Mouse (Mus musculus): ENCODE results near the gene Runx1.

- TF ChIP-seq CTCF (IDR thresholded peaks at IDR 0.05; ENCODE audit: low read depth) (no peak), EP300 (optimal IDR thresholded peaks at IDR 0.05) (no peak)
Measured at GRCm38 (mm10) chr16:92609717-92610077, 216.3 kb downstream of the Runx1 start.

Measured in stomach, postnatal 0 days (tissue).